1 mouse cellular context compared by ENCODE assay signal in genomic region chr4:121028659-121029392, GRCm38 (mm10).
TF ChIP-seq lines count a peak whose summit lies in the region.

No protein-coding gene starts in this region.

TF ChIP-seq in CH12.LX, 34 proteins besides CTCF, POLR2A, EP300 and RAD21 (continued from another document):
- TF ChIP-seq JUND (conservative IDR thresholded peaks at IDR 0.05; ENCODE audit: low read depth, low read length) (0 out of 2 replicates have a peak, but pooled peaks have one; percentile 19), HCFC1 (IDR thresholded peaks at IDR 0.05; ENCODE audit: low read depth, low read length) (no peak; the same call in 1 of the 2 replicates), MAX (IDR thresholded peaks at IDR 0.05; ENCODE audit: low read length) (peak; percentile 91), ZC3H11A (IDR thresholded peaks at IDR 0.05; ENCODE audit: low read depth, low read length) (no peak), USF2 (conservative IDR thresholded peaks at IDR 0.05; ENCODE audit: low read depth, low read length) (no peak)
